11 mouse cellular contexts compared by ENCODE assay signal in the genomic region with DNA sequence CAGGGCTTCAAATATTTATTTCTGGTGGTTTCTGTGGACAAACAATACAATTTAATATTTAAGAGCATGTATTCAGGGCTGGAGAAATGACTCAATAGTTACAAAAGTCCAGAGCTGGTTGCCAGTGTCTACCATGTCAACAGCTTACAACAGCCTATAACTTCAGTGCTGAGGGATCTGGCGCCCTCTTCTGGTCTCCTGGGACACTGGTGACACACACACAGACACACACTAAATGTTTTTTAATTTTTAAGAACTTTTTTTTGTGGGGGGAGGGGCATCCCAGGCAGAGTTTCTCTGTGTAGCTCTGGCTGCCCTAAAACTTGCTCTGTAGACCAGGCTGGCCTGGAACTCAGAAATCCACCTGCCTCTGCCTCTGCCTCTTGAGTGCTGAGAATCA. TPM values are rescaled to one million over a fixed set of nuclear protein-coding genes. Genes with fewer than 3 reads are reported as not detected.
A peak's percentile ranks its signal among the peaks of the same experiment; 100 is the strongest.
DNase-seq lines count a peak whose midpoint lies in the region; ATAC-seq lines count a peak whose summit lies in the region.
"Had no signal": no experiment of that assay in that cellular context is flagged by ENCODE, and none has a peak within 500 bp of the region (broad histone marks: within the 10 kb centered on the region; RNA-seq: fewer than 3 reads in every experiment).

No protein-coding gene starts in this region.

- no peak overlapping the region for H3K4me2 ChIP-seq in hindbrain, embryonic 11.5 days (replicated peaks; ENCODE audit: low read depth, low read length)
- no peak overlapping the region for H3K4me2 ChIP-seq in hindbrain, embryonic 16.5 days (ENCODE audit: low read length)
- H3K4me2 ChIP-seq: embryonic facial prominence, embryonic 12.5 days; limb, embryonic 15.5 days had no signal

- no peak overlapping the region for H3K9ac ChIP-seq in hindbrain, embryonic 11.5 days (ENCODE audit: low read depth, low read length)
- no peak overlapping the region for H3K9ac ChIP-seq in hindbrain, embryonic 16.5 days (ENCODE audit: low read depth, low read length)
- H3K9ac ChIP-seq: embryonic facial prominence, embryonic 12.5 days; limb, embryonic 15.5 days had no signal

- no peaks in the 10 kb centered on the region for H3K9me3 ChIP-seq in hindbrain, embryonic 11.5 days (ENCODE audit: control insufficient read depth, low read length)
- H3K9me3 ChIP-seq in hindbrain, embryonic 16.5 days (ENCODE audit: control insufficient read depth, low read length): no peaks in the 10 kb centered on the region
- H3K9me3 ChIP-seq: embryonic facial prominence, embryonic 12.5 days; limb, embryonic 15.5 days had no signal

- H3K4me1 ChIP-seq in hindbrain, embryonic 11.5 days (replicated peaks; ENCODE audit: control insufficient read depth, insufficient read depth, low read length): no peaks in the 10 kb centered on the region; the same call in 1 of the 2 replicates
- peaks cover 5% of the 10 kb centered on the region for H3K4me1 ChIP-seq in hindbrain, embryonic 16.5 days (ENCODE audit: control insufficient read depth, insufficient read depth, low read depth, low read length)

- ATAC-seq in hindbrain, embryonic 11.5 days (ENCODE audit: low FRiP score): no peak
- no peak for ATAC-seq in hindbrain, embryonic 16.5 days

- H3K27me3 ChIP-seq in hindbrain, embryonic 11.5 days (ENCODE audit: control insufficient read depth, insufficient read depth, low read length): 0 out of 2 replicates have a peak, but pooled peaks cover 3% of the 10 kb centered on the region
- H3K27me3 ChIP-seq in hindbrain, embryonic 16.5 days (replicated peaks; ENCODE audit: control insufficient read depth, insufficient read depth, low read length): peaks cover 3% of the 10 kb centered on the region; the same call in 1 of the 2 replicates

- no peak overlapping the region for H3K27ac ChIP-seq in hindbrain, embryonic 11.5 days (ENCODE audit: low read depth, low read length)
- no peak overlapping the region for H3K27ac ChIP-seq in hindbrain, embryonic 16.5 days (ENCODE audit: low read depth, low read length)
- H3K27ac ChIP-seq: embryonic facial prominence, embryonic 12.5 days; limb, embryonic 15.5 days had no signal

- H3K4me3 ChIP-seq in hindbrain, embryonic 11.5 days (ENCODE audit: low read depth, low read length): no peak overlapping the region
- no peak overlapping the region for H3K4me3 ChIP-seq in hindbrain, embryonic 16.5 days (ENCODE audit: low read length)
- H3K4me3 ChIP-seq: embryonic facial prominence, embryonic 12.5 days; limb, embryonic 15.5 days had no signal

- H3K36me3 ChIP-seq in hindbrain, embryonic 11.5 days (ENCODE audit: control insufficient read depth, insufficient read depth, low read length): no peaks in the 10 kb centered on the region
- H3K36me3 ChIP-seq in hindbrain, embryonic 16.5 days (ENCODE audit: control insufficient read depth, insufficient read depth, low read length): no peaks in the 10 kb centered on the region
- H3K36me3 ChIP-seq: embryonic facial prominence, embryonic 12.5 days; limb, embryonic 15.5 days had no signal

- 7% methylated on average over 1 of the region's 1 CpGs for WGBS in hindbrain, embryonic 11.5 days
- WGBS in hindbrain, embryonic 16.5 days: 0% methylated on average over 1 of the region's 1 CpGs

- peak; percentile 57 for DNase-seq in hindbrain, embryonic 11.5 days (ENCODE audit: low spot score)
- peak; percentile 32 for DNase-seq in urinary bladder, postnatal 25 days (ENCODE audit: low spot score)
- no peak for DNase-seq in urinary bladder, postnatal 4 days (ENCODE audit: low spot score in 2 of 2)
- peak; percentile 19 for DNase-seq in c-Kit-negative CD71-positive TER-119-positive erythroid progenitor cells, embryonic 14.5 days (ENCODE audit: low read depth, low spot score)
- peak; percentile 81 for DNase-seq in induced T-regulatory cell, adult 2 months (ENCODE audit: low read depth)
- DNase-seq in retina, embryonic 14.5 days (ENCODE audit: low spot score): peak; percentile 57
- no peak for DNase-seq in cerebellum, adult 9-11 months

RNA-seq across cellular contexts. Expression of gene Procr, which starts 4.8 kb away (rescaled TPM):
- 2.5 and 3.1 TPM in 2 replicates for polyA plus RNA-seq in hindbrain, embryonic 11.5 days (2014; fragmentation: Nextera tagmentation; extraction: Ambion mirVana)
- 2.3 and 3.7 TPM in 2 replicates for polyA plus RNA-seq in hindbrain, embryonic 16.5 days (2015; fragmentation: Nextera tagmentation; extraction: Ambion mirVana)

RNA-seq across cellular contexts. Expression of gene Mmp24, which starts 19.4 kb away (rescaled TPM):
- polyA plus RNA-seq in hindbrain, embryonic 11.5 days (2014; fragmentation: Nextera tagmentation; extraction: Ambion mirVana): 3.2 and 3.4 TPM in 2 replicates
- polyA plus RNA-seq in hindbrain, embryonic 16.5 days (2015; fragmentation: Nextera tagmentation; extraction: Ambion mirVana): 16.0 and 16.8 TPM in 2 replicates

RNA-seq across cellular contexts. Expression of gene Gm17581, which starts 20.1 kb away (rescaled TPM):
- polyA plus RNA-seq in hindbrain, embryonic 11.5 days (2014; fragmentation: Nextera tagmentation; extraction: Ambion mirVana): not detected in 2 replicates
- not detected in 2 replicates for polyA plus RNA-seq in hindbrain, embryonic 16.5 days (2015; fragmentation: Nextera tagmentation; extraction: Ambion mirVana)
- polyA plus RNA-seq: embryonic facial prominence, embryonic 12.5 days; limb, embryonic 15.5 days; stomach, embryonic 14.5 days had no signal

RNA-seq across cellular contexts. Expression of gene Edem2, which starts 26.5 kb away (rescaled TPM):
- polyA plus RNA-seq in hindbrain, embryonic 11.5 days (2014; fragmentation: Nextera tagmentation; extraction: Ambion mirVana): 36.0 and 37.4 TPM in 2 replicates
- 42.4 and 45.5 TPM in 2 replicates for polyA plus RNA-seq in hindbrain, embryonic 16.5 days (2015; fragmentation: Nextera tagmentation; extraction: Ambion mirVana)

Comparison
In these comparisons a context has a peak if more than half of its experiments do, and no peak if none do; other contexts are left out.
1. DNase-seq: peak in hindbrain, embryonic 11.5 days (single experiment), urinary bladder, postnatal 25 days (single experiment), c-Kit-negative CD71-positive TER-119-positive erythroid progenitor cells, embryonic 14.5 days (single experiment), induced T-regulatory cell, adult 2 months (single experiment) and retina, embryonic 14.5 days (single experiment); none in urinary bladder, postnatal 4 days (0 of 2) and cerebellum, adult 9-11 months (single experiment).